Mouse (Mus musculus) Muller cell, postnatal 12 days (primary cell): ENCODE measurements around the gene Gm21310.
"Not testable (repeated sequence)": the region's sequence is repeated elsewhere in the genome, so short reads cannot be mapped to it uniquely, and the experiment has no call there.

Experiments
- DNase-seq: peaks from one replicate; pipeline ENCODE4 v3.0.0-alpha.2; 2015; ENCODE audit errors: inconsistent ontology term

Gene Gm21310

GRCm38 (mm10) chrY:10147083-10147482, at the start of gene Gm21310:
Gene Gm21310, minus strand, starts transcription at chrY:10147183.
- not testable (repeated sequence) for DNase-seq
